Mouse (Mus musculus) heart, embryonic 12.5 days (tissue): ENCODE results near the gene Gtpbp1. TPM values are rescaled to one million over a fixed set of nuclear protein-coding genes. Genes with fewer than 3 reads are reported as not detected.

ENCODE experiments used
- ATAC-seq: fragments of 200-750 bp; cut with Nextera tagmentation; 2 replicates; pipeline ENCODE4 v1.8.0; 2017; ENCODE audit warnings: moderate TSS enrichment, moderate library complexity; ENCODE audit not compliant: insufficient number of reproducible peaks, low FRiP score
- H3K27ac ChIP-seq: fragments of 300-500 bp; sonication (generic); 2 replicates; pipeline ENCODE4 v1.5.1; 2016; ENCODE audit warnings: mild to moderate bottlenecking, moderate library complexity; ENCODE audit not compliant: poor library complexity, severe bottlenecking
- H3K27me3 ChIP-seq: fragments of 300-500 bp; sonication (generic); replicated peaks from 2 replicates; pipeline ENCODE4 v1.6.1; 2016; ENCODE audit warnings: mild to moderate bottlenecking, moderate library complexity
- H3K36me3 ChIP-seq: fragments of 300-500 bp; sonication (generic); 2 replicates; pipeline ENCODE4 v1.6.1; 2016; ENCODE audit warnings: mild to moderate bottlenecking, moderate library complexity
- H3K4me1 ChIP-seq: fragments of 300-500 bp; sonication (generic); replicated peaks from 2 replicates; pipeline ENCODE4 v1.6.1; 2016; ENCODE audit warnings: mild to moderate bottlenecking
- H3K4me2 ChIP-seq: fragments of 300-500 bp; sonication (generic); 2 replicates; pipeline ENCODE4 v1.6.1; 2016; ENCODE audit warnings: mild to moderate bottlenecking, moderate library complexity
- H3K4me3 ChIP-seq: fragments of 300-500 bp; sonication (generic); 2 replicates; pipeline ENCODE4 v1.5.1; 2016; ENCODE audit warnings: mild to moderate bottlenecking
- H3K9ac ChIP-seq: fragments of 300-500 bp; sonication (generic); 2 replicates; pipeline ENCODE4 v1.6.1; 2016; ENCODE audit warnings: mild to moderate bottlenecking, moderate library complexity
- H3K9me3 ChIP-seq: fragments of 300-500 bp; sonication (generic); replicated peaks from 2 replicates; pipeline ENCODE4 v1.6.1; 2016; ENCODE audit warnings: mild to moderate bottlenecking, moderate library complexity
- WGBS: fragments of 180-500 bp; shearing (Covaris S2); methylation state at CpG from one replicate; pipeline ENCODE4 v1.1.7; 2016; 5-methylcytosine and 5-hydroxymethylcytosine counted together
- polyA plus RNA-seq: library from polyadenylated mRNA; unstranded; fragments of >200 nt; fragmentation: Nextera tagmentation; extraction: Ambion mirVana; gene quantifications from 2 replicates; pipeline ENCODE4 v1.2.1, GENCODE M21; 2016

Gene Gtpbp1
- polyA plus RNA-seq, 1 experiment from 2014 or later = 32.8 TPM

- Histone ChIP-seq H3K4me1 (no peaks in the 10 kb centered on the region), H3K27me3 (no peaks in the 10 kb centered on the region), H3K27ac (no peak overlapping the region), H3K4me2 (no peak overlapping the region), H3K9ac (no peak overlapping the region), H3K4me3 (no peak overlapping the region), H3K36me3 (peaks cover 73% of the 10 kb centered on the region), H3K9me3 (no peaks in the 10 kb centered on the region)
- 87% methylated on average over 11 of the region's 11 CpGs for WGBS
- no peak for ATAC-seq
These were observed 34.6 kb downstream of the Gtpbp1 start for GRCm38 (mm10) chr15:79725190-79725789.

GRCm38 (mm10) chr15:79727840-79728239 is 37.2 kb downstream of the Gtpbp1 start:
- ATAC-seq = no peak
- Histone ChIP-seq H3K9ac (0 out of 2 replicates have a peak overlapping the region, but pooled peaks have one; percentile 17), H3K4me1 (no peaks in the 10 kb centered on the region), H3K27me3 (no peaks in the 10 kb centered on the region), H3K4me2 (no peak overlapping the region), H3K27ac (no peak overlapping the region), H3K4me3 (no peak overlapping the region), H3K9me3 (no peaks in the 10 kb centered on the region), H3K36me3 (peaks cover 82% of the 10 kb centered on the region)
- WGBS = 94% methylated on average over 6 of the region's 6 CpGs

GRCm38 (mm10) chr15:79728311-79728710 is 37.7 kb downstream of the Gtpbp1 start:
- WGBS = 78% methylated on average over 5 of the region's 5 CpGs
- ATAC-seq = no peak
- no peak overlapping the region for H3K4me2 ChIP-seq

GRCm38 (mm10) chr15:79728731-79729388 is 38.2 kb downstream of the Gtpbp1 start:
- H3K27me3 ChIP-seq = no peaks in the 10 kb centered on the region
- WGBS = 77% methylated on average over 10 of the region's 10 CpGs
- H3K9ac ChIP-seq = 0 out of 2 replicates have a peak overlapping the region, but pooled peaks have one; percentile 17
- no peak overlapping the region for H3K4me2 ChIP-seq
- H3K27ac ChIP-seq = no peak overlapping the region
- no peaks in the 10 kb centered on the region for H3K4me1 ChIP-seq
- no peak overlapping the region for H3K4me3 ChIP-seq
- H3K36me3 ChIP-seq = peaks cover 92% of the 10 kb centered on the region
- no peaks in the 10 kb centered on the region for H3K9me3 ChIP-seq
- ATAC-seq = no peak

More at GRCm38 (mm10) chr15:79728311-79728710, 37.7 kb downstream of the Gtpbp1 start:
- no peaks in the 10 kb centered on the region for H3K27me3 ChIP-seq
- H3K4me1 ChIP-seq = no peaks in the 10 kb centered on the region
- H3K9ac ChIP-seq = 0 out of 2 replicates have a peak overlapping the region, but pooled peaks have one; percentile 17
- H3K9me3 ChIP-seq = no peaks in the 10 kb centered on the region
- H3K27ac ChIP-seq = no peak overlapping the region
- peaks cover 87% of the 10 kb centered on the region for H3K36me3 ChIP-seq
- H3K4me3 ChIP-seq = no peak overlapping the region

- H3K36me3 ChIP-seq = peaks cover 87% of the 10 kb centered on the region
- no peak overlapping the region for H3K9ac ChIP-seq
- H3K4me1 ChIP-seq = peaks cover 18% of the 10 kb centered on the region
- H3K27ac ChIP-seq = no peak overlapping the region
- H3K9me3 ChIP-seq = no peaks in the 10 kb centered on the region
- 86% methylated on average over 7 of the region's 7 CpGs for WGBS
- no peaks in the 10 kb centered on the region for H3K27me3 ChIP-seq
- ATAC-seq = no peak
- H3K4me2 ChIP-seq = no peak overlapping the region
- H3K4me3 ChIP-seq = no peak overlapping the region
These were observed 40.9 kb downstream of the Gtpbp1 start for GRCm38 (mm10) chr15:79731554-79731953.

GRCm38 (mm10) chr15:79733192-79733591 is 42.5 kb downstream of the Gtpbp1 start:
- no peak for ATAC-seq
- peaks cover 18% of the 10 kb centered on the region for H3K4me1 ChIP-seq
- no peak overlapping the region for H3K27ac ChIP-seq
- WGBS = 91% methylated on average over 8 of the region's 8 CpGs
- no peaks in the 10 kb centered on the region for H3K27me3 ChIP-seq
- H3K4me3 ChIP-seq = no peak overlapping the region
- peaks cover 87% of the 10 kb centered on the region for H3K36me3 ChIP-seq
- H3K4me2 ChIP-seq = no peak overlapping the region
- H3K9ac ChIP-seq = no peak overlapping the region
- H3K9me3 ChIP-seq = no peaks in the 10 kb centered on the region

- no peaks in the 10 kb centered on the region for H3K27me3 ChIP-seq
- H3K9ac ChIP-seq = no peak overlapping the region
- 70% methylated on average over 4 of the region's 4 CpGs for WGBS
- H3K4me3 ChIP-seq = no peak overlapping the region
- H3K9me3 ChIP-seq = no peaks in the 10 kb centered on the region
- peaks cover 87% of the 10 kb centered on the region for H3K36me3 ChIP-seq
- no peak overlapping the region for H3K27ac ChIP-seq
- no peak overlapping the region for H3K4me2 ChIP-seq
- ATAC-seq = no peak
- peaks cover 18% of the 10 kb centered on the region for H3K4me1 ChIP-seq
These were observed 43.0 kb downstream of the Gtpbp1 start for GRCm38 (mm10) chr15:79733640-79734039.

GRCm38 (mm10) chr15:79734311-79734710 is 43.7 kb downstream of the Gtpbp1 start:
- peaks cover 21% of the 10 kb centered on the region for H3K4me1 ChIP-seq
- peak overlapping the region; percentile 97 for H3K27ac ChIP-seq
- H3K4me3 ChIP-seq = no peak overlapping the region
- peaks cover 87% of the 10 kb centered on the region for H3K36me3 ChIP-seq
- no peak overlapping the region for H3K4me2 ChIP-seq
- no peaks in the 10 kb centered on the region for H3K9me3 ChIP-seq
- WGBS = 79% methylated on average over 8 of the region's 8 CpGs
- H3K27me3 ChIP-seq = no peaks in the 10 kb centered on the region
- ATAC-seq = no peak
- no peak overlapping the region for H3K9ac ChIP-seq

GRCm38 (mm10) chr15:79740739-79741138 is 50.1 kb downstream of the Gtpbp1 start:
- Histone ChIP-seq H3K27ac (no peak overlapping the region), H3K4me3 (peak overlapping the region; percentile 98), H3K9me3 (no peaks in the 10 kb centered on the region), H3K27me3 (no peaks in the 10 kb centered on the region), H3K4me1 (peaks cover 33% of the 10 kb centered on the region), H3K36me3 (peaks cover 47% of the 10 kb centered on the region), H3K4me2 (peak overlapping the region; percentile 90), H3K9ac (no peak overlapping the region; the same call in 1 of the 2 replicates)
- WGBS = 49% methylated on average over 3 of the region's 3 CpGs
- no peak for ATAC-seq

GRCm38 (mm10) chr15:79741173-79741858 is 50.7 kb downstream of the Gtpbp1 start:
- 15% methylated on average over 14 of the region's 14 CpGs for WGBS
- H3K9me3 ChIP-seq = no peaks in the 10 kb centered on the region
- H3K36me3 ChIP-seq = peaks cover 42% of the 10 kb centered on the region
- H3K4me3 ChIP-seq = peak overlapping the region; percentile 98
- peak overlapping the region; percentile 85 for H3K27ac ChIP-seq
- no peaks in the 10 kb centered on the region for H3K27me3 ChIP-seq
- no peak for ATAC-seq
- peak overlapping the region; percentile 98 for H3K9ac ChIP-seq
- peaks cover 29% of the 10 kb centered on the region for H3K4me1 ChIP-seq
- H3K4me2 ChIP-seq = peak overlapping the region; percentile 90
